Mouse (Mus musculus) forebrain, embryonic 16.5 days (tissue): Measurements from ENCODE around the gene Sec14l5. TPM values are rescaled to one million over a fixed set of nuclear protein-coding genes. Genes with fewer than 3 reads are reported as not detected.

Experiments used
- ATAC-seq: fragments of 200-750 bp; cut with Nextera tagmentation; 2 replicates; pipeline ENCODE4 v1.8.0; 2017; ENCODE audit warnings: mild to moderate bottlenecking, moderate library complexity
- H3K27ac ChIP-seq: fragments of 300-500 bp; sonication (generic); 2 replicates; pipeline ENCODE4 v1.5.1; 2014; ENCODE audit warnings: low read length, control low read depth
- H3K27me3 ChIP-seq: fragments of 300-500 bp; sonication (generic); replicated peaks from 2 replicates; pipeline ENCODE4 v1.6.1; 2014; ENCODE audit warnings: low read length; ENCODE audit not compliant: control insufficient read depth, insufficient read depth
- H3K36me3 ChIP-seq: fragments of 300-500 bp; sonication (generic); 2 replicates; pipeline ENCODE4 v1.6.1; 2014; ENCODE audit not compliant: control insufficient read depth, insufficient read depth
- H3K4me1 ChIP-seq: fragments of 300-500 bp; sonication (generic); replicated peaks from 2 replicates; pipeline ENCODE4 v1.6.1; 2014; ENCODE audit warnings: low read length; ENCODE audit not compliant: control insufficient read depth, insufficient read depth
- H3K4me2 ChIP-seq: fragments of 300-500 bp; sonication (generic); 2 replicates; pipeline ENCODE4 v1.6.1; 2014; ENCODE audit warnings: mild to moderate bottlenecking, low read length, control low read depth
- H3K4me3 ChIP-seq: fragments of 300-500 bp; sonication (generic); replicated peaks from 2 replicates; pipeline ENCODE4 v1.5.1; 2014; ENCODE audit warnings: mild to moderate bottlenecking, low read length, control low read depth
- H3K9ac ChIP-seq: fragments of 300-500 bp; sonication (generic); replicated peaks from 2 replicates; pipeline ENCODE4 v1.6.1; 2014; ENCODE audit warnings: low read depth, low read length, control low read depth
- H3K9me3 ChIP-seq: fragments of 300-500 bp; sonication (generic); 2 replicates; pipeline ENCODE4 v1.6.1; 2016; ENCODE audit warnings: low read length; ENCODE audit not compliant: control insufficient read depth
- WGBS: fragments of 180-500 bp; shearing (Covaris S2); extraction: QIAGEN DNeasy Blood & Tissue Kit; methylation state at CpG from one replicate; pipeline ENCODE4 v1.1.7; 2014; 5-methylcytosine and 5-hydroxymethylcytosine counted together
- polyA plus RNA-seq: library from polyadenylated mRNA; unstranded; fragments of >200 nt; fragmentation: Nextera tagmentation; extraction: Ambion mirVana; gene quantifications from 2 replicates; pipeline ENCODE4 v1.2.1, GENCODE M21; 2015

The Sec14l5 gene
- 0.10 and 0.14 TPM in 2 replicates for polyA plus RNA-seq

GRCm38 (mm10) chr16:5147037-5147385 is at the start of gene Sec14l5:
TSS of gene Sec14l5 (plus strand) at chr16:5147109.
- Histone ChIP-seq H3K4me3 (peak within 1 kb of the TSS; percentile 42), H3K36me3 (no peaks in the 10 kb centered on the region), H3K4me1 (peaks cover 18% of the 10 kb centered on the region), H3K4me2 (peak within 1 kb of the TSS; percentile 74), H3K27me3 (peaks cover 7% of the 10 kb centered on the region), H3K9ac (peak within 1 kb of the TSS; percentile 50), H3K9me3 (no peaks in the 10 kb centered on the region), H3K27ac (no peak within 1 kb of the TSS)
- peak; percentile 47 for ATAC-seq
- WGBS: 11% methylated on average over 13 of the region's 13 CpGs

GRCm38 (mm10) chr16:5101000-5101399 is 45.9 kb upstream of the Sec14l5 start:
- Histone ChIP-seq H3K4me1 (no peaks in the 10 kb centered on the region), H3K36me3 (no peaks in the 10 kb centered on the region), H3K4me3 (no peak overlapping the region), H3K27me3 (no peaks in the 10 kb centered on the region), H3K27ac (no peak overlapping the region), H3K9me3 (no peaks in the 10 kb centered on the region), H3K9ac (no peak overlapping the region), H3K4me2 (no peak overlapping the region)
- no peak for ATAC-seq
- 59% methylated on average over 6 of the region's 6 CpGs for WGBS

DNA sequence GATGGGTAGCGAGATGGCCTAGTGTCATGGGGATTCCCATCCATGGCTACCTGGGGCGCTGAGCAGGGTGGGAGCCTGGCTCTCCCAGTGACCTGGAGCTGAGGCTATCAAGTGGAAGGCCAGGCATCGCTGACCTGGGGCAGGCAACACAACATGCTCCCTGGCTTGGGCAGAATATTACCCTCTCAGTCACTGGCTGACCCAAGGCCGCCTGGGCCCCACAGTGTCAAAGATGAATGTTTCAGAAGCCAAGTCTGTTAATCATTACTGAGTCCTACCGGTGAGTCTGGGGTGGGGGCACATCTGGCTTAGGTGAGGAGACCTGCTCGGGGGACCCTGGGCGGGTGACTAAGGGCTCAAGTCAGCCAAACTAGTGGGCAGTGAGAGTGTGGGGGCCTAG is 37.0 kb upstream of the Sec14l5 start:
- no peaks in the 10 kb centered on the region for H3K9me3 ChIP-seq
- H3K27me3 ChIP-seq: no peaks in the 10 kb centered on the region
- H3K4me1 ChIP-seq: peaks cover 8% of the 10 kb centered on the region
- H3K4me2 ChIP-seq: no peak overlapping the region
- ATAC-seq: no peak
- H3K36me3 ChIP-seq: no peaks in the 10 kb centered on the region
- H3K4me3 ChIP-seq: no peak overlapping the region
- WGBS: 89% methylated on average over 7 of the region's 7 CpGs
- no peak overlapping the region for H3K27ac ChIP-seq
- no peak overlapping the region for H3K9ac ChIP-seq

GRCm38 (mm10) chr16:5111021-5111420 is 35.9 kb upstream of the Sec14l5 start:
- Histone ChIP-seq H3K4me2 (no peak overlapping the region), H3K36me3 (no peaks in the 10 kb centered on the region), H3K4me3 (no peak overlapping the region), H3K9ac (no peak overlapping the region), H3K27me3 (no peaks in the 10 kb centered on the region), H3K4me1 (peaks cover 8% of the 10 kb centered on the region), H3K9me3 (no peaks in the 10 kb centered on the region), H3K27ac (no peak overlapping the region)
- no peak for ATAC-seq
- WGBS: 86% methylated on average over 3 of the region's 3 CpGs

DNA sequence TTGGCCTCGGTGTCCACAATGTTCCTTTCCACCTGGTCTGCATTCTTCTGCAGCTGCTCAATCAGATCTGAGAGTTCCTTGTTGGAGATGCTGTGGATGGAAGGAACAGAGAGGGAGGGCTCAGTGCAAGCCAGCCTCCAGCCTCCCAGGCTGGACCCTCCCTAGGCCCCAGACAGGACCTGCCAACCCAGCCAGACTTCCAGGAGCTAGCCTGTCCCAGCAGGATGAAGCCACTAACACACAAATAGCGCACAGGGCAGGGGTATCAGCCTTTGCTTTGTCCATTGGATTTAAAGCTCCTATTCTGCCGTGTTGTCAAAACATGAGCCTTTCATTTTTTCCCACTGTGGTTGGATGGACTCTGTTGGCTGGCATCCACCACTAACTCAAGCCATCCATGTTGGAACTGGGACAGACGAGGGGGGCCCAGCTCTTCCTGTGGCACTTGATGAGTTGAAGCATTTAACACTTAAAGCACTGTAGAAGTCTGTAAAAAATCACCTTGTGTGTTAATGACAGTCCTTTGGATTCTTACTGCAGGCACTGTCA is 33.8 kb upstream of the Sec14l5 start:
- Histone ChIP-seq H3K9me3 (no peaks in the 10 kb centered on the region), H3K4me3 (no peak overlapping the region), H3K27me3 (no peaks in the 10 kb centered on the region), H3K9ac (no peak overlapping the region), H3K27ac (no peak overlapping the region; the same call in 1 of the 2 replicates), H3K4me2 (no peak overlapping the region), H3K36me3 (no peaks in the 10 kb centered on the region), H3K4me1 (peaks cover 8% of the 10 kb centered on the region)
- WGBS: 33% methylated on average over 4 of the region's 4 CpGs
- no peak for ATAC-seq

GRCm38 (mm10) chr16:5113582-5113981 is 33.3 kb upstream of the Sec14l5 start:
- no peak overlapping the region for H3K9ac ChIP-seq
- WGBS: 65% methylated on average over 2 of the region's 2 CpGs
- no peaks in the 10 kb centered on the region for H3K27me3 ChIP-seq
- no peak overlapping the region for H3K27ac ChIP-seq
- peaks cover 8% of the 10 kb centered on the region for H3K4me1 ChIP-seq
- ATAC-seq: no peak
- H3K4me2 ChIP-seq: no peak overlapping the region
- no peak overlapping the region for H3K4me3 ChIP-seq
- H3K36me3 ChIP-seq: no peaks in the 10 kb centered on the region
- no peaks in the 10 kb centered on the region for H3K9me3 ChIP-seq

DNA sequence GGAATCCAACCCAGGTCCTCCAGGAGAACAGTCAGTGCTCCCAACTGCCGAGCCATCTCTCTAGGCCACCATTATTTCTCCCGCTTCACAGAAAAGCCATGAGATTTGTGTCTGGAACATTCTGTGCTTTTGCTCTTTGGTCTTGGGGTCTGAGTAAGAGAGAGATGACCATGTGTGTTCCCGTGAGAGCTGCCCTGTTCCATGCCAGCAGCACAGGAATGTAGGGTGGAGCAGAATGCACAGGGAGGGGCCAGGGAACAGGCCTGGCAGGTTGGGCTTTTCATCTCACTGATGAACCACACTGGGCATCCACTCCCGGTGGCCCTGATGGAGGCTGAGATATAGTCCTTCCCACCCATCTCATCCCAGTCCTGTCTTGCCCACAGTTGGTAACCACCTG is 27.5 kb upstream of the Sec14l5 start:
- no peak for ATAC-seq
- Histone ChIP-seq H3K27me3 (0 out of 2 replicates have a peak, but pooled peaks cover 2% of the 10 kb centered on the region), H3K27ac (no peak overlapping the region), H3K4me3 (no peak overlapping the region), H3K36me3 (no peaks in the 10 kb centered on the region), H3K4me2 (no peak overlapping the region), H3K9ac (no peak overlapping the region), H3K4me1 (no peaks in the 10 kb centered on the region), H3K9me3 (no peaks in the 10 kb centered on the region)
- WGBS: 82% methylated on average over 4 of the region's 4 CpGs

DNA sequence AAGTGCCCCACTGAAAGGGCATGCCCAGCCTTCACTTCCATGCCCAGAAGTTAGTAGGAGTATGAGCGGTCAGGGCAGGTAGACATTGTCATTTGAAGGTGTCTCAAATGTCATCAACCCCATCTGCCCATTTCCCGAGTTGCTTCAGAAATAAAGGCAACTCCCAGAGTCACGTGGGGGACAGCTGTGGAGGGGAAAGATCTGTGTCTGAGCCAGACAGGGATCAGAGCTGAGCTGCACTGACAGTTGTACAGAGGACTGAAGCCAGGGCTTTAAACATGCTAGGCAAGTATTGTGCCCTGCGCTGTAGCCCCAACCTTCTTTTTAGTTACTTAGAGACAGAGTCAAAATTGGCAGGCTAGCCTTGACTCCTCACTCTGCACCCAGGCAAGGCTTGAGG is 27.1 kb upstream of the Sec14l5 start:
- Histone ChIP-seq H3K4me2 (no peak overlapping the region), H3K4me1 (no peaks in the 10 kb centered on the region), H3K9me3 (no peaks in the 10 kb centered on the region), H3K9ac (no peak overlapping the region), H3K36me3 (no peaks in the 10 kb centered on the region), H3K27me3 (0 out of 2 replicates have a peak, but pooled peaks cover 2% of the 10 kb centered on the region), H3K27ac (no peak overlapping the region), H3K4me3 (no peak overlapping the region)
- 76% methylated on average over 4 of the region's 4 CpGs for WGBS
- ATAC-seq: no peak

- Histone ChIP-seq H3K36me3 (no peaks in the 10 kb centered on the region), H3K9ac (no peak overlapping the region), H3K27ac (no peak overlapping the region), H3K4me1 (no peaks in the 10 kb centered on the region), H3K4me2 (no peak overlapping the region), H3K27me3 (0 out of 2 replicates have a peak, but pooled peaks cover 2% of the 10 kb centered on the region), H3K9me3 (no peaks in the 10 kb centered on the region), H3K4me3 (no peak overlapping the region)
- 77% methylated on average over 6 of the region's 6 CpGs for WGBS
- ATAC-seq: no peak
These were observed 23.4 kb upstream of the Sec14l5 start for GRCm38 (mm10) chr16:5123476-5123875.

DNA sequence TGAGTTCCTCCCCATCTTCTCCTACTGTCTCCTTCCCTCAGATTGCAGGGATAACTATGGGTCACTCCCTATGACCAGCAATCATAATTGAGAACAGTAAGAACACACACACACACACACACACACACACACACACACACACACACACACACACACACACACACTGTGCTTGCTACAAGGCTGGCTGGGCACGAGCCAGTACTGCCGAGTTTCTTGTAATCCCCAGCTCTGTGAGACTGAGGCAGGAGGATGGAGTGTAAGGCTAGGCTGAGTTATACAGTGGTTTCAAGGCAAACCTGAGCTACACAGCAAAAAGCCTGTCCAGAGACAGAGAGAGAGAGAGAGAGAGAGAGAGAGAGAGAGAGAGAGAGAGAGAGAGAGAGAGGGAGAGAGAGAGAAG is 16.7 kb upstream of the Sec14l5 start:
- Histone ChIP-seq H3K4me2 (no peak overlapping the region), H3K27ac (no peak overlapping the region), H3K4me3 (no peak overlapping the region), H3K9me3 (no peaks in the 10 kb centered on the region), H3K4me1 (peaks cover 7% of the 10 kb centered on the region), H3K36me3 (no peaks in the 10 kb centered on the region), H3K9ac (no peak overlapping the region), H3K27me3 (peaks cover 44% of the 10 kb centered on the region)
- WGBS: 55% methylated on average over 2 of the region's 2 CpGs
- no peak for ATAC-seq
